Mouse (Mus musculus) intestine, embryonic 14.5 days (tissue): ENCODE data around the gene Gpr62. TPM values are rescaled to one million over a fixed set of nuclear protein-coding genes. Genes with fewer than 3 reads are reported as not detected.

Experiments
- ATAC-seq: fragments of 200-750 bp; cut with Nextera tagmentation; replicated peaks from 2 replicates; pipeline ENCODE4 v1.8.0; 2017; ENCODE audit warnings: low read depth, moderate number of reproducible peaks, moderate TSS enrichment, moderate library complexity; ENCODE audit not compliant: low FRiP score, low TSS enrichment
- DNase-seq: peaks from one replicate; pipeline ENCODE4 v3.0.0-alpha.2; 2018; ENCODE audit warnings: low spot score
- H3K27ac ChIP-seq: fragments of 300-500 bp; sonication (generic); 2 replicates; pipeline ENCODE4 v1.5.1; 2014; ENCODE audit warnings: low read depth, mild to moderate bottlenecking, control low read depth
- H3K27me3 ChIP-seq: fragments of 300-500 bp; sonication (generic); replicated peaks from 2 replicates; pipeline ENCODE4 v1.6.1; 2014; ENCODE audit warnings: low read length, control low read depth; ENCODE audit not compliant: control insufficient read depth, insufficient read depth
- H3K36me3 ChIP-seq: fragments of 300-500 bp; sonication (generic); 2 replicates; pipeline ENCODE4 v1.6.1; 2014; ENCODE audit warnings: low read length, control low read depth; ENCODE audit not compliant: control insufficient read depth, insufficient read depth
- H3K4me1 ChIP-seq: fragments of 300-500 bp; sonication (generic); replicated peaks from 2 replicates; pipeline ENCODE4 v1.6.1; 2014; ENCODE audit warnings: low read length, control low read depth, mixed read lengths; ENCODE audit not compliant: control insufficient read depth, insufficient read depth
- H3K4me2 ChIP-seq: fragments of 300-500 bp; sonication (generic); 2 replicates; pipeline ENCODE4 v1.6.1; 2014; ENCODE audit warnings: low read length
- H3K4me3 ChIP-seq: fragments of 300-500 bp; sonication (generic); 2 replicates; pipeline ENCODE4 v1.5.1; 2014; ENCODE audit warnings: low read depth, low read length, control low read depth, mixed read lengths
- H3K9ac ChIP-seq: fragments of 300-500 bp; sonication (generic); 2 replicates; pipeline ENCODE4 v1.6.1; 2014; ENCODE audit warnings: mild to moderate bottlenecking, low read length
- H3K9me3 ChIP-seq: fragments of 300-500 bp; sonication (generic); 2 replicates; pipeline ENCODE4 v1.6.1; 2016; ENCODE audit warnings: low read length, control low read depth; ENCODE audit not compliant: control insufficient read depth
- WGBS: fragments of 180-500 bp; shearing (Covaris S2); extraction: QIAGEN DNeasy Blood & Tissue Kit; methylation state at CpG from one replicate; pipeline ENCODE4 v1.1.7; 2014; 5-methylcytosine and 5-hydroxymethylcytosine counted together
- polyA plus RNA-seq: library from polyadenylated mRNA; unstranded; fragments of >200 nt; fragmentation: Nextera tagmentation; extraction: Ambion mirVana; gene quantifications from 2 replicates; pipeline ENCODE4 v1.2.1, GENCODE M21; 2014

Gpr62 gene
- polyA plus RNA-seq, 1 experiment from 2014 or later, result 0.41 TPM

- peaks cover 15% of the 10 kb centered on the region; the same call in 1 of the 2 replicates for H3K4me1 ChIP-seq
- no peaks in the 10 kb centered on the region for H3K27me3 ChIP-seq
- H3K4me2 ChIP-seq, result no peak overlapping the region
- WGBS, result 65% methylated on average over 4 of the region's 4 CpGs
- peak overlapping the region; percentile 27; the same call in 1 of the 2 replicates for H3K27ac ChIP-seq
- no peaks in the 10 kb centered on the region for H3K9me3 ChIP-seq
- no peak overlapping the region for H3K4me3 ChIP-seq
- H3K36me3 ChIP-seq, result no peaks in the 10 kb centered on the region
- ATAC-seq, result no peak
- DNase-seq, result no peak
- H3K9ac ChIP-seq, result no peak overlapping the region
Observed at GRCm38 (mm10) chr9:106472321-106472720, 6.6 kb upstream of the Gpr62 start.

GRCm38 (mm10) chr9:106471892-106472291 lies 6.2 kb upstream of the Gpr62 start:
- peak overlapping the region; percentile 42 for H3K4me2 ChIP-seq
- peaks cover 15% of the 10 kb centered on the region; the same call in 1 of the 2 replicates for H3K4me1 ChIP-seq
- H3K27ac ChIP-seq, result no peak overlapping the region
- no peaks in the 10 kb centered on the region for H3K27me3 ChIP-seq
- DNase-seq (no peak), ATAC-seq (peak; percentile 23; the same call in 1 of the 2 replicates)
- no peaks in the 10 kb centered on the region for H3K36me3 ChIP-seq
- H3K4me3 ChIP-seq, result peak overlapping the region; percentile 15; the same call in 1 of the 2 replicates
- H3K9ac ChIP-seq, result no peak overlapping the region
- WGBS, result 11% methylated on average over 5 of the region's 5 CpGs
- no peaks in the 10 kb centered on the region for H3K9me3 ChIP-seq

GRCm38 (mm10) chr9:106470991-106471750 lies 5.4 kb upstream of the Gpr62 start:
- WGBS, result 62% methylated on average over 14 of the region's 14 CpGs
- Histone ChIP-seq H3K4me3 (peak overlapping the region; percentile 15; the same call in 1 of the 2 replicates), H3K9me3 (no peaks in the 10 kb centered on the region), H3K36me3 (no peaks in the 10 kb centered on the region), H3K4me2 (peak overlapping the region; percentile 42), H3K27ac (no peak overlapping the region), H3K27me3 (no peaks in the 10 kb centered on the region), H3K4me1 (peaks cover 10% of the 10 kb centered on the region; the same call in 1 of the 2 replicates), H3K9ac (no peak overlapping the region)
- DNase-seq, result no peak
- no peak for ATAC-seq

GRCm38 (mm10) chr9:106469776-106470175 lies 4.0 kb upstream of the Gpr62 start:
- WGBS, result 71% methylated on average over 9 of the region's 9 CpGs
- no peak overlapping the region for H3K27ac ChIP-seq
- ATAC-seq, result no peak

GRCm38 (mm10) chr9:106469317-106469716 lies 3.6 kb upstream of the Gpr62 start:
- ATAC-seq, result no peak
- 70% methylated on average over 6 of the region's 6 CpGs for WGBS
- Histone ChIP-seq H3K27ac (no peak overlapping the region), H3K4me3 (no peak overlapping the region), H3K4me1 (peaks cover 13% of the 10 kb centered on the region; the same call in 1 of the 2 replicates), H3K36me3 (no peaks in the 10 kb centered on the region), H3K27me3 (no peaks in the 10 kb centered on the region), H3K4me2 (no peak overlapping the region), H3K9me3 (no peaks in the 10 kb centered on the region), H3K9ac (no peak overlapping the region)
- DNase-seq, result no peak

More at GRCm38 (mm10) chr9:106469776-106470175, 4.0 kb upstream of the Gpr62 start:
- Histone ChIP-seq H3K9ac (no peak overlapping the region), H3K4me3 (no peak overlapping the region), H3K4me1 (peaks cover 13% of the 10 kb centered on the region; the same call in 1 of the 2 replicates), H3K36me3 (no peaks in the 10 kb centered on the region), H3K27me3 (no peaks in the 10 kb centered on the region), H3K9me3 (no peaks in the 10 kb centered on the region), H3K4me2 (no peak overlapping the region)
- no peak for DNase-seq

GRCm38 (mm10) chr9:106467746-106468145 lies 2.0 kb upstream of the Gpr62 start:
- 90% methylated on average over 7 of the region's 7 CpGs for WGBS
- no peak for ATAC-seq
- peaks cover 11% of the 10 kb centered on the region for H3K36me3 ChIP-seq
- H3K4me2 ChIP-seq, result no peak overlapping the region
- H3K4me1 ChIP-seq, result peaks cover 13% of the 10 kb centered on the region; the same call in 1 of the 2 replicates
- DNase-seq, result no peak
- no peaks in the 10 kb centered on the region for H3K27me3 ChIP-seq
- no peak overlapping the region for H3K4me3 ChIP-seq
- no peaks in the 10 kb centered on the region for H3K9me3 ChIP-seq
- H3K9ac ChIP-seq, result no peak overlapping the region
- H3K27ac ChIP-seq, result no peak overlapping the region

GRCm38 (mm10) chr9:106466721-106467120 lies 983 bp upstream of the Gpr62 start:
- Histone ChIP-seq H3K4me1 (peaks cover 6% of the 10 kb centered on the region; the same call in 1 of the 2 replicates), H3K9me3 (no peaks in the 10 kb centered on the region), H3K9ac (no peak overlapping the region), H3K27me3 (no peaks in the 10 kb centered on the region), H3K4me2 (no peak overlapping the region), H3K36me3 (peaks cover 21% of the 10 kb centered on the region), H3K27ac (no peak overlapping the region), H3K4me3 (no peak overlapping the region)
- ATAC-seq (no peak), DNase-seq (no peak)
- 88% methylated on average over 6 of the region's 6 CpGs for WGBS

GRCm38 (mm10) chr9:106464751-106465541 lies 792 bp downstream of the Gpr62 start:
- peak overlapping the region; percentile 96 for H3K4me2 ChIP-seq
- peaks cover 3% of the 10 kb centered on the region; the same call in 1 of the 2 replicates for H3K4me1 ChIP-seq
- 2% methylated on average over 87 of the region's 99 CpGs for WGBS
- peak overlapping the region; percentile 56 for H3K9ac ChIP-seq
- peaks cover 36% of the 10 kb centered on the region for H3K36me3 ChIP-seq
- ATAC-seq (peak; percentile 68), DNase-seq (peak; percentile 79)
- peak overlapping the region; percentile 54 for H3K4me3 ChIP-seq
- no peak overlapping the region for H3K27ac ChIP-seq
- no peaks in the 10 kb centered on the region for H3K27me3 ChIP-seq
- no peaks in the 10 kb centered on the region for H3K9me3 ChIP-seq
